Mouse (Mus musculus): Measurements from ENCODE around the gene Fntb.

DNA sequence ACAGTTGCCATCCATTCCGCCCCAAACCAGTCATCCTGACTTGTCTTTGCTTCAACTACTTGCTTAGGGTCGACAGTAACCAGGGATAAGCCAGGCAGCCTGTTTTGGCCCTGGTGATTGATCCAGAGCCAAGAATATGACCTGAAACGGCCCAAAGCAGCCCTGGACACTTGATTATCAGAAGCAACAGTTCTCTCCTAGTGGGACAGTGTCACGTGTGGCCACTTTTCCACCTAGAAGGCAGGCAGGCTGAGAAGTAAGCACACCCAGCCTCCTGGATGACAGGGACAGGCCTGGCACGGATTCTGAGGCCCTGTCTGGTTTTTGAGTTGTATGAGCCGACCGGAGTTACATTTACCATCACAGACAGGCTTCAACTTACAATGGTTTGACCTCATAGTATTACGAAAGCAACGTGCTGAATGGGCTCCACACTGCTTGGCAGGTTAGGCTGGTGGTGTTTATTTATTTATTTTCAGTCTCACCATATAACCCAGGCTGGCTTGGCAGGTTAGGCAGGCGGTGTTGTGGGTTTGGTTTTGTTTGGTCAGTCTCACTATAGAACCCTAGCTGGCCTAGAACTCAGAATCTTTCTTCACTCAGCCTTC, 161.1 kb downstream of the Fntb start:
- TF ChIP-seq POLR2A (IDR thresholded peaks at IDR 0.05; ENCODE audit: low read depth, low read length) (no peak), CTCF (conservative IDR thresholded peaks at IDR 0.05; ENCODE audit: insufficient read depth, insufficient read length, low read depth, low read length) (no peak)
